Mouse (Mus musculus): ENCODE results near the gene Agfg2. TPM values are rescaled to one million over a fixed set of nuclear protein-coding genes. Genes with fewer than 3 reads are reported as not detected.

The Agfg2 gene
- polyA plus RNA-seq, 1 experiment from 2014 or later: 16.8 TPM

DNA sequence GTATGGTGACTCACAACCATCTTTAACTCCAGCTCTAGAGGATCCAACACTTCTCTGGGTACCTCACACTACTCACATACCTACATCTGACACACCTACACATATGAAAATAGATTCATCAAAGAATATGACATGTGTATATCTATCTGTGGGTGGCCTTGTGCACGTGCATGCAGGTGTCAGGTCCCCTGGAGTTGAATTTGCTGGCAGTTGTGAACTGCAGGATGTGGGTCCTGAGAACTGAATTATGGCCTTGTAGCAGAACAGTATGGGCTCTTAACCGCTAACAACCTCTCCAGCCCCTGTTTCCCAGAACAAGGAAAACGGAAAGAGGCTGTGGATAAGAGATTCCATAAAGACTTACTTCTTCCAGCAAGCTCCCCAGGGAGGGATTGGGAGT, 14.6 kb upstream of the Agfg2 start:
- no peak for TF ChIP-seq CTCF (IDR thresholded peaks at IDR 0.05; ENCODE audit: low read depth)
- H3K27me3 ChIP-seq (replicated peaks; ENCODE audit: control insufficient read depth, insufficient read depth, low read length): no peaks in the 10 kb centered on the region
- no peak overlapping the region for H3K4me3 ChIP-seq (ENCODE audit: low read depth, low read length)
- H3K27ac ChIP-seq (ENCODE audit: low read depth, low read length): no peak overlapping the region
- ATAC-seq: no peak
- H3K9me3 ChIP-seq (ENCODE audit: control insufficient read depth): no peaks in the 10 kb centered on the region
- H3K4me2 ChIP-seq (replicated peaks; ENCODE audit: low read depth): no peak overlapping the region
- WGBS: 67% methylated on average over 3 of the region's 3 CpGs
- H3K9ac ChIP-seq (ENCODE audit: low read depth, low read length): no peak overlapping the region
- no peaks in the 10 kb centered on the region for H3K4me1 ChIP-seq (replicated peaks; ENCODE audit: control insufficient read depth, insufficient read depth, low read length)
- H3K36me3 ChIP-seq (ENCODE audit: control insufficient read depth, insufficient read depth): no peaks in the 10 kb centered on the region

DNA sequence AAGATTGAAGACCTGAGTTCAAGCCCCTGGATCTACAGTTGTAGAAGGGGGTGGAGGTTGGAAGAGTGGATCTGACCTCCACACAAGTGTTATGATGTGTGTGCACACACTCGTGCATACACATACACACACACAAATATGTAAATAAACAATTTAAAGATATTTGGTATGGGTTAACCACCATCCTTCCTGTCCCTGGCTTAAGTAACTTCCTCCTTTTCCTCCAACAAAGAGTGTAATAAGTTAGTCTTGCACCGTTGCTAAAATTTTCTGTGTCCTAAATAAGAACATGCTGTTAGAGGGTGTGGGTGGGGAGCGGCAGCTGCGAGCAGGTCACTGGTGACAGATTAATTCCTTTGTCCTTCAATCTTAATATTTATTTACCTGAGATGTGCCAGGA, 11.4 kb upstream of the Agfg2 start:
- Histone ChIP-seq H3K27me3 (replicated peaks; ENCODE audit: control insufficient read depth, insufficient read depth, low read length) (no peaks in the 10 kb centered on the region), H3K9ac (ENCODE audit: low read depth, low read length) (no peak overlapping the region), H3K36me3 (ENCODE audit: control insufficient read depth, insufficient read depth) (no peaks in the 10 kb centered on the region), H3K27ac (ENCODE audit: low read depth, low read length) (no peak overlapping the region), H3K4me1 (replicated peaks; ENCODE audit: control insufficient read depth, insufficient read depth, low read length) (no peaks in the 10 kb centered on the region), H3K4me3 (ENCODE audit: low read depth, low read length) (no peak overlapping the region), H3K9me3 (ENCODE audit: control insufficient read depth) (no peaks in the 10 kb centered on the region), H3K4me2 (replicated peaks; ENCODE audit: low read depth) (no peak overlapping the region)
- no peak for ATAC-seq
- TF ChIP-seq CTCF (IDR thresholded peaks at IDR 0.05; ENCODE audit: low read depth): no peak
- 57% methylated on average over 4 of the region's 4 CpGs for WGBS

DNA sequence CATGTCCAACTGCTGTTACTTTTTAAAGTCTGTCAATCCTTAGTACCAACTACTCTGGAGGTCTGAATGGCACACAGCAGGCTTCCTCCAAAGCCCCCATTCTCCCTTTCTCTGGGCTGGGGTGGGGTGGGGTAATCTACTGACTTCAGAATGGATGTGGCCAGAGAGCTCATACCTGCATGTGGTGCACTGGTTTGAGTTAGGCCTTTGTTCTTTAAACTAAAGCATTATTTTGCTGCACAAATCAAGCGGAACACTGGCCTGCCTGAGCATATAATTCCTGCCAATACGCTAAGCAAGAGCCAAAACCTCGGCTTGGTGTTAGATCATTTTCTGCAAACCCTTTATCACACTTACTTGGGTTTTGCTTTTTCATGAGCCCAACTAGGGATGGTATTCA, 10.3 kb upstream of the Agfg2 start:
- Histone ChIP-seq H3K4me3 (ENCODE audit: low read depth, low read length) (no peak overlapping the region), H3K27me3 (replicated peaks; ENCODE audit: control insufficient read depth, insufficient read depth, low read length) (no peaks in the 10 kb centered on the region), H3K4me2 (replicated peaks; ENCODE audit: low read depth) (no peak overlapping the region), H3K27ac (ENCODE audit: low read depth, low read length) (no peak overlapping the region), H3K36me3 (ENCODE audit: control insufficient read depth, insufficient read depth) (no peaks in the 10 kb centered on the region), H3K4me1 (replicated peaks; ENCODE audit: control insufficient read depth, insufficient read depth, low read length) (no peaks in the 10 kb centered on the region), H3K9ac (ENCODE audit: low read depth, low read length) (no peak overlapping the region), H3K9me3 (ENCODE audit: control insufficient read depth) (no peaks in the 10 kb centered on the region)
- ATAC-seq: no peak
- no peak for TF ChIP-seq CTCF (IDR thresholded peaks at IDR 0.05; ENCODE audit: low read depth)
- WGBS: 91% methylated on average over 3 of the region's 3 CpGs

DNA sequence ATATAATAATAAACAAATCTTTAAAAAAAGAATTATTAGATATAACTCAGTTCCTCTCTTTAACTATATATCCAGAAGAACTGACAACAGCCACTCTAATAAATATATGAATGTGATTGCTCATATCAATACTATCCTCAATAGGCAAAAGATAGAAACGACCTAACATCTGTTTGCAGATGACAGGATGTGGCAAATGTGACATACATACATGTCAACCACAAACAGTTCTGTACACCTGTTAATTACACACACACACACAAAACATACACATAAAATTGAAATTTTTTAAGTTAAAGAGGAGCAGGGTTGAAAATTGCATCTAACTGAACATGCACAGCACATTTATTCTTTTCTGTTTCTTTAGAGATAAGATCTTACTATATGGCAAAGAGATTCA, 7.4 kb upstream of the Agfg2 start:
- 56% methylated on average over 1 of the region's 1 CpGs for WGBS
- no peak overlapping the region for H3K4me3 ChIP-seq (ENCODE audit: low read depth, low read length)
- no peaks in the 10 kb centered on the region for H3K4me1 ChIP-seq (replicated peaks; ENCODE audit: control insufficient read depth, insufficient read depth, low read length)

DNA sequence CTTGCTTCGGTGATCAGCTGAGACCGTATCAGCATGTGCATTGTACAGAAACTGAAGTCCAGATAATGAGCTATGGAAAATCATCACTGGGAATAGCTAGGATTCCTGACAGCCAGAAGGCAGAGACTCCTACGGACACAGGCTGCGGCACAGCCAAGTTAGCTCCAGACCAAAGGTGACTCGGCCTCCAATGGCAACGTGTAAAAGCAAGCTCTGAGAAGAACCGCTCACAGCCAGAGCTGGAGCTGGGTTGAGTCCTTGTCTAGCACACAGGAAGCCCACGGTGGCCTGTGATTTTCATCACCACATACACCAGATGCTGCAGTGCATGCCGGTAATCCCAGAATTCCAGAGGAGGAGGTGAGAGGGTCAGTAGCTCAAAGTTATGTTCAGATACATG, 6.0 kb upstream of the Agfg2 start:
- Histone ChIP-seq H3K4me2 (replicated peaks; ENCODE audit: low read depth) (no peak overlapping the region), H3K27me3 (replicated peaks; ENCODE audit: control insufficient read depth, insufficient read depth, low read length) (no peaks in the 10 kb centered on the region), H3K4me1 (replicated peaks; ENCODE audit: control insufficient read depth, insufficient read depth, low read length) (no peaks in the 10 kb centered on the region), H3K36me3 (ENCODE audit: control insufficient read depth, insufficient read depth) (no peaks in the 10 kb centered on the region), H3K27ac (ENCODE audit: low read depth, low read length) (no peak overlapping the region), H3K9ac (ENCODE audit: low read depth, low read length) (no peak overlapping the region), H3K4me3 (ENCODE audit: low read depth, low read length) (no peak overlapping the region), H3K9me3 (ENCODE audit: control insufficient read depth) (no peaks in the 10 kb centered on the region)
- no peak for ATAC-seq
- TF ChIP-seq CTCF (IDR thresholded peaks at IDR 0.05; ENCODE audit: low read depth): no peak
- WGBS: 60% methylated on average over 9 of the region's 9 CpGs

More for the DNA sequence above, 7.4 kb upstream of the Agfg2 start:
- Histone ChIP-seq H3K9me3 (ENCODE audit: control insufficient read depth) (no peaks in the 10 kb centered on the region), H3K27me3 (replicated peaks; ENCODE audit: control insufficient read depth, insufficient read depth, low read length) (no peaks in the 10 kb centered on the region), H3K4me2 (replicated peaks; ENCODE audit: low read depth) (no peak overlapping the region), H3K36me3 (ENCODE audit: control insufficient read depth, insufficient read depth) (no peaks in the 10 kb centered on the region), H3K27ac (ENCODE audit: low read depth, low read length) (no peak overlapping the region), H3K9ac (ENCODE audit: low read depth, low read length) (no peak overlapping the region)
- no peak for TF ChIP-seq CTCF (IDR thresholded peaks at IDR 0.05; ENCODE audit: low read depth)
- ATAC-seq: no peak

DNA sequence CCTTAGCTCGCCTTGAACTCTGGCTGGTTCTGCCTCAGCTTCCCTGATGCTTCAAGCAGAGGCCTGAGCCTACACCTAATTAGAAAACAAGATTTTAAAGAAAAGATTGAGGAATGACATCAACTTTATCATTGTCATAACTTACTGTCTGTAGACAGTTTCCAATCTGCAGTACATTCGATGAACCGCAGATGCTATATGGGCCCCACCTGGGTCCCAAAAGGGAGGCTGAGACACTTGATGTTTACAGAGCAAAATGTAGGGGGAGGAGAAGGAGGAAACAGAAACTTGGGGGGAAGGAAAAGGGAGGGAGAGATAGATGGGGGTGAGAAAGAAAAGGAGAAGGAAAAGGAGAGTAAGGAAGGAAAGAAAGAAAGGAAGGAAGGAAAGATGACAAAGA, 5.4 kb upstream of the Agfg2 start:
- Histone ChIP-seq H3K27ac (ENCODE audit: low read depth, low read length) (no peak overlapping the region), H3K36me3 (ENCODE audit: control insufficient read depth, insufficient read depth) (no peaks in the 10 kb centered on the region), H3K27me3 (replicated peaks; ENCODE audit: control insufficient read depth, insufficient read depth, low read length) (no peaks in the 10 kb centered on the region), H3K4me2 (replicated peaks; ENCODE audit: low read depth) (no peak overlapping the region), H3K9me3 (ENCODE audit: control insufficient read depth) (no peaks in the 10 kb centered on the region), H3K4me3 (ENCODE audit: low read depth, low read length) (no peak overlapping the region), H3K4me1 (replicated peaks; ENCODE audit: control insufficient read depth, insufficient read depth, low read length) (no peaks in the 10 kb centered on the region), H3K9ac (ENCODE audit: low read depth, low read length) (no peak overlapping the region)
- ATAC-seq: no peak
- no peak for TF ChIP-seq CTCF (IDR thresholded peaks at IDR 0.05; ENCODE audit: low read depth)
- WGBS: 80% methylated on average over 3 of the region's 3 CpGs

DNA sequence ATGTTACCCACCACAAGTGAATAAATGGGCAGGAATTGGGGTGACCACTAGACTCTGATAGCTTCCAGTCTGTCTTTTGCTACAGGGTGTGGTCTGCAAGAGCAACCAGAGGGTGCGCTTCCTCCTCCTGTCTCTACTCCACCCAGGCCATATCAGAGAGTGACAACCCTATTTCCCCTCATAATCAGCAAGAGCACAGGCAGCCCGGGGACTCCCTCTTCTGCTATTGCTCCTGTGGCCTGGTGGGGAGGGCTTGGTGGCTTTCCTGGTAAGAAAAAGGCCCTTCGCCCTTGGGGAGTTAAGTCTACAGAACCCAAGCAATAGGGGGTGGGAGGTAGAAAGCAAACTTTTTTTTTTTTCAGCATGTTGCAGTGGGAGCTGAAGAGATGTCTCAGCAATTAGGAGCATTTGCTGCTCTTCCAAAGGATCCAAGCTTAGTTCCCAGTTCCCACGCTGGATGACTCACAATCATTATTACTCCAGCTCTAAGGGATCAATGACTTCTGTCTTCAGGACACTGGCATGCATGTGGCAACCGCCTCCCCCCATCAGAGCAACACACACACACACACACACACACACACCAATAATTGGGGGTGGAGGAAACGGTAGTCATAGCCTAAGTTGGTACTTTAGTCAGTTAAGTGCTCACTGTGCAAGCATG, 1.7 kb upstream of the Agfg2 start:
- H3K36me3 ChIP-seq (ENCODE audit: control insufficient read depth, insufficient read depth): no peaks in the 10 kb centered on the region
- no peak overlapping the region for H3K4me2 ChIP-seq (replicated peaks; ENCODE audit: low read depth)
- no peaks in the 10 kb centered on the region for H3K27me3 ChIP-seq (replicated peaks; ENCODE audit: control insufficient read depth, insufficient read depth, low read length)
- H3K27ac ChIP-seq (ENCODE audit: low read depth, low read length): no peak overlapping the region
- no peak for TF ChIP-seq CTCF (IDR thresholded peaks at IDR 0.05; ENCODE audit: low read depth)
- 60% methylated on average over 6 of the region's 6 CpGs for WGBS
- no peaks in the 10 kb centered on the region for H3K9me3 ChIP-seq (ENCODE audit: control insufficient read depth)
- H3K4me3 ChIP-seq (ENCODE audit: low read depth, low read length): no peak overlapping the region
- no peak overlapping the region for H3K9ac ChIP-seq (ENCODE audit: low read depth, low read length)
- 0 out of 2 replicates have a peak, but pooled peaks cover 2% of the 10 kb centered on the region for H3K4me1 ChIP-seq (replicated peaks; ENCODE audit: control insufficient read depth, insufficient read depth, low read length)
- no peak for ATAC-seq

Data from intestine, postnatal 0 days (tissue).